Mouse (Mus musculus): ENCODE results near the gene Fbxo46. TPM values are rescaled to one million over a fixed set of nuclear protein-coding genes. Genes with fewer than 3 reads are reported as not detected.
A peak's percentile ranks its signal among the peaks of the same experiment; 100 is the strongest.
"Not testable (repeated sequence)": the region's sequence is repeated elsewhere in the genome, so short reads cannot be mapped to it uniquely, and the experiment has no call there.

The Fbxo46 gene
- 17.8 and 18.4 TPM in 2 replicates for polyA plus RNA-seq (2016; fragmentation: Nextera tagmentation; extraction: Ambion mirVana)

GRCm38 (mm10) chr7:19119631-19120429, at the start of gene Fbxo46:
Fbxo46 (plus strand) TSS chr7:19119859.
- Histone ChIP-seq H3K27me3 (ENCODE audit: poor library complexity, severe bottlenecking) (peaks cover 18% of the 10 kb centered on the region), H3K4me3 (peak within 1 kb of the TSS; percentile 84), H3K36me3 (replicated peaks) (peaks cover 14% of the 10 kb centered on the region), H3K9me3 (peaks cover 33% of the 10 kb centered on the region), H3K4me1 (peaks cover 18% of the 10 kb centered on the region), H3K27ac (peak within 1 kb of the TSS; percentile 89)
- DNase-seq (ENCODE audit: extremely low spot score, low spot score): peak; percentile 92
- WGBS: 3% methylated on average over 34 of the region's 34 CpGs

GRCm38 (mm10) chr7:19071024-19071423, 48.6 kb upstream of the Fbxo46 start:
- not testable (repeated sequence) for DNase-seq (ENCODE audit: extremely low spot score, low spot score); H3K36me3 ChIP-seq (replicated peaks); H3K4me3 ChIP-seq; H3K27ac ChIP-seq; H3K9me3 ChIP-seq; H3K4me1 ChIP-seq
- H3K27me3 ChIP-seq (ENCODE audit: poor library complexity, severe bottlenecking): peaks cover 21% of the 10 kb centered on the region
- 62% methylated on average over 3 of the region's 3 CpGs for WGBS

- Histone ChIP-seq H3K27ac (no peak overlapping the region), H3K36me3 (replicated peaks) (peaks cover 11% of the 10 kb centered on the region), H3K27me3 (ENCODE audit: poor library complexity, severe bottlenecking) (no peaks in the 10 kb centered on the region), H3K9me3 (no peaks in the 10 kb centered on the region), H3K4me3 (no peak overlapping the region), H3K4me1 (peaks cover 22% of the 10 kb centered on the region)
- 80% methylated on average over 9 of the region's 9 CpGs for WGBS
- no peak for DNase-seq (ENCODE audit: extremely low spot score, low spot score)
These were observed 46.2 kb upstream of the Fbxo46 start for GRCm38 (mm10) chr7:19073504-19073903.

- DNase-seq (ENCODE audit: extremely low spot score, low spot score): no peak
- H3K9me3 ChIP-seq: no peaks in the 10 kb centered on the region
- H3K27me3 ChIP-seq (ENCODE audit: poor library complexity, severe bottlenecking): no peaks in the 10 kb centered on the region
- WGBS: 93% methylated on average over 6 of the region's 6 CpGs
- peaks cover 22% of the 10 kb centered on the region for H3K4me1 ChIP-seq
- peaks cover 21% of the 10 kb centered on the region for H3K36me3 ChIP-seq (replicated peaks)
- H3K4me3 ChIP-seq: no peak overlapping the region
- no peak overlapping the region for H3K27ac ChIP-seq
These were observed 45.2 kb upstream of the Fbxo46 start for GRCm38 (mm10) chr7:19074494-19074893.

- Histone ChIP-seq H3K4me3 (peak overlapping the region; percentile 99), H3K27ac (peak overlapping the region; percentile 94), H3K9me3 (no peaks in the 10 kb centered on the region), H3K27me3 (ENCODE audit: poor library complexity, severe bottlenecking) (no peaks in the 10 kb centered on the region), H3K4me1 (peaks cover 22% of the 10 kb centered on the region), H3K36me3 (replicated peaks) (peaks cover 28% of the 10 kb centered on the region)
- 65% methylated on average over 5 of the region's 5 CpGs for whole genome bisulfite sequencing
- DNase-seq (ENCODE audit: extremely low spot score, low spot score): no peak
These were observed 44.4 kb upstream of the Fbxo46 start for GRCm38 (mm10) chr7:19075231-19075630.

GRCm38 (mm10) chr7:19075723-19076585, 43.7 kb upstream of the Fbxo46 start, which contains the start of gene Dmwd:
Dmwd (plus strand) TSS chr7:19076227.
- peak within 1 kb of the TSS; percentile 94 for H3K27ac ChIP-seq
- 2% methylated on average over 90 of the region's 91 CpGs for WGBS
- peak; percentile 99 for DNase-seq (ENCODE audit: extremely low spot score, low spot score)
- peaks cover 35% of the 10 kb centered on the region for H3K36me3 ChIP-seq (replicated peaks)
- no peaks in the 10 kb centered on the region for H3K27me3 ChIP-seq (ENCODE audit: poor library complexity, severe bottlenecking)
- peak within 1 kb of the TSS; percentile 99 for H3K4me3 ChIP-seq
- H3K4me1 ChIP-seq: peaks cover 22% of the 10 kb centered on the region
- H3K9me3 ChIP-seq: no peaks in the 10 kb centered on the region

GRCm38 (mm10) chr7:19076586-19076991, 43.1 kb upstream of the Fbxo46 start:
- H3K36me3 ChIP-seq (replicated peaks): peaks cover 42% of the 10 kb centered on the region
- peak overlapping the region; percentile 94 for H3K27ac ChIP-seq
- under 1% methylated on average over 22 of the region's 22 CpGs for WGBS
- H3K4me3 ChIP-seq: peak overlapping the region; percentile 99
- peak; percentile 23 for DNase-seq (ENCODE audit: extremely low spot score, low spot score)
- no peaks in the 10 kb centered on the region for H3K9me3 ChIP-seq
- H3K27me3 ChIP-seq (ENCODE audit: poor library complexity, severe bottlenecking): no peaks in the 10 kb centered on the region
- peaks cover 24% of the 10 kb centered on the region for H3K4me1 ChIP-seq

GRCm38 (mm10) chr7:19077761-19078160, 41.9 kb upstream of the Fbxo46 start:
- WGBS: 85% methylated on average over 14 of the region's 14 CpGs
- Histone ChIP-seq H3K4me3 (peak overlapping the region; percentile 99), H3K36me3 (replicated peaks) (peaks cover 54% of the 10 kb centered on the region), H3K9me3 (no peaks in the 10 kb centered on the region), H3K27ac (no peak overlapping the region; the same call in 1 of the 2 replicates), H3K4me1 (peaks cover 36% of the 10 kb centered on the region), H3K27me3 (ENCODE audit: poor library complexity, severe bottlenecking) (no peaks in the 10 kb centered on the region)
- DNase-seq (ENCODE audit: extremely low spot score, low spot score): peak; percentile 13

GRCm38 (mm10) chr7:19078732-19079131, 40.9 kb upstream of the Fbxo46 start:
- H3K36me3 ChIP-seq (replicated peaks): peaks cover 63% of the 10 kb centered on the region
- DNase-seq (ENCODE audit: extremely low spot score, low spot score): peak; percentile 12
- no peaks in the 10 kb centered on the region for H3K9me3 ChIP-seq
- H3K4me3 ChIP-seq: no peak overlapping the region
- H3K27ac ChIP-seq: no peak overlapping the region
- H3K27me3 ChIP-seq (ENCODE audit: poor library complexity, severe bottlenecking): no peaks in the 10 kb centered on the region
- H3K4me1 ChIP-seq: peaks cover 46% of the 10 kb centered on the region
- WGBS: 88% methylated on average over 3 of the region's 3 CpGs

GRCm38 (mm10) chr7:19080451-19080950, 39.2 kb upstream of the Fbxo46 start:
- peaks cover 4% of the 10 kb centered on the region; the same call in 1 of the 2 replicates for H3K27me3 ChIP-seq (ENCODE audit: poor library complexity, severe bottlenecking)
- 92% methylated on average over 19 of the region's 19 CpGs for WGBS
- H3K4me3 ChIP-seq: no peak overlapping the region
- no peak overlapping the region for H3K27ac ChIP-seq
- no peak for DNase-seq (ENCODE audit: extremely low spot score, low spot score)
- H3K4me1 ChIP-seq: peaks cover 59% of the 10 kb centered on the region
- H3K36me3 ChIP-seq (replicated peaks): peaks cover 77% of the 10 kb centered on the region
- no peaks in the 10 kb centered on the region for H3K9me3 ChIP-seq

GRCm38 (mm10) chr7:19082171-19082570, 37.5 kb upstream of the Fbxo46 start:
- no peak for DNase-seq (ENCODE audit: extremely low spot score, low spot score)
- 86% methylated on average over 4 of the region's 4 CpGs for WGBS
- Histone ChIP-seq H3K4me3 (no peak overlapping the region), H3K4me1 (peaks cover 63% of the 10 kb centered on the region), H3K27ac (no peak overlapping the region), H3K27me3 (ENCODE audit: poor library complexity, severe bottlenecking) (peaks cover 17% of the 10 kb centered on the region), H3K36me3 (replicated peaks) (peaks cover 86% of the 10 kb centered on the region), H3K9me3 (no peaks in the 10 kb centered on the region)

GRCm38 (mm10) chr7:19083096-19083495, 36.6 kb upstream of the Fbxo46 start:
- Histone ChIP-seq H3K27ac (no peak overlapping the region), H3K9me3 (no peaks in the 10 kb centered on the region), H3K4me3 (0 out of 2 replicates have a peak overlapping the region, but pooled peaks have one; percentile 2), H3K36me3 (replicated peaks) (peaks cover 89% of the 10 kb centered on the region), H3K4me1 (peaks cover 57% of the 10 kb centered on the region), H3K27me3 (ENCODE audit: poor library complexity, severe bottlenecking) (peaks cover 20% of the 10 kb centered on the region)
- 65% methylated on average over 6 of the region's 6 CpGs for WGBS
- no peak for DNase-seq (ENCODE audit: extremely low spot score, low spot score)
